Mouse (Mus musculus) limb, embryonic 11.5 days (tissue): Measurements from ENCODE around the gene Grwd1. TPM values are rescaled to one million over a fixed set of nuclear protein-coding genes. Genes with fewer than 3 reads are reported as not detected.
A peak's percentile ranks its signal among the peaks of the same experiment; 100 is the strongest.
"Not testable (repeated sequence)": the region's sequence is repeated elsewhere in the genome, so short reads cannot be mapped to it uniquely, and the experiment has no call there.

Experiments used
- ATAC-seq: fragments of 200-750 bp; cut with Nextera tagmentation; 2 replicates; pipeline ENCODE4 v1.8.0; 2017; ENCODE audit warnings: low read depth; ENCODE audit not compliant: insufficient number of reproducible peaks, low FRiP score, low TSS enrichment
- DNase-seq: peaks from one replicate; pipeline ENCODE4 v3.0.0-alpha.2; 2015; ENCODE audit warnings: low spot score
- H3K27ac ChIP-seq: fragments of 300-500 bp; sonication (generic); replicated peaks from 2 replicates; pipeline ENCODE4 v1.5.1; 2014; ENCODE audit warnings: low read depth, mild to moderate bottlenecking, low read length
- H3K27me3 ChIP-seq: fragments of 300-500 bp; sonication (generic); 2 replicates; pipeline ENCODE4 v1.6.1; 2014; ENCODE audit warnings: mild to moderate bottlenecking, low read length, mixed read lengths; ENCODE audit not compliant: control insufficient read depth, insufficient read depth
- H3K36me3 ChIP-seq: fragments of 300-500 bp; sonication (generic); 2 replicates; pipeline ENCODE4 v1.6.1; 2014; ENCODE audit warnings: mild to moderate bottlenecking, low read length, moderate library complexity, mixed read lengths; ENCODE audit not compliant: control insufficient read depth, insufficient read depth
- H3K4me1 ChIP-seq: fragments of 300-500 bp; sonication (generic); 2 replicates; pipeline ENCODE4 v1.6.1; 2014; ENCODE audit warnings: low read length, mixed read lengths; ENCODE audit not compliant: control insufficient read depth, insufficient read depth
- H3K4me2 ChIP-seq: fragments of 300-500 bp; sonication (generic); 2 replicates; pipeline ENCODE4 v1.6.1; 2014; ENCODE audit warnings: low read depth, mild to moderate bottlenecking, moderate library complexity; ENCODE audit not compliant: severe bottlenecking
- H3K4me3 ChIP-seq: fragments of 300-500 bp; sonication (generic); 2 replicates; pipeline ENCODE4 v1.5.1; 2014; ENCODE audit warnings: low read depth, low read length
- H3K9ac ChIP-seq: fragments of 300-500 bp; sonication (generic); 2 replicates; pipeline ENCODE4 v1.6.1; 2014; ENCODE audit warnings: mild to moderate bottlenecking, low read length
- H3K9me3 ChIP-seq: fragments of 300-500 bp; sonication (generic); 2 replicates; pipeline ENCODE4 v1.6.1; 2016; ENCODE audit warnings: low read length; ENCODE audit not compliant: control insufficient read depth
- WGBS: fragments of 180-500 bp; shearing (Covaris S2); extraction: QIAGEN DNeasy Blood & Tissue Kit; methylation state at CpG from one replicate; pipeline ENCODE4 v1.1.7; 2014; 5-methylcytosine and 5-hydroxymethylcytosine counted together
- polyA plus RNA-seq: library from polyadenylated mRNA; unstranded; fragments of >200 nt; fragmentation: Nextera tagmentation; extraction: Ambion mirVana; gene quantifications from 2 replicates; pipeline ENCODE4 v1.2.1, GENCODE M21; 2014

Gene Grwd1
- polyA plus RNA-seq: 90.6 and 94.3 TPM in 2 replicates

- WGBS: under 1% methylated on average over 35 of the region's 35 CpGs
- DNase-seq (peak; percentile 91), ATAC-seq (peak; percentile 78; the same call in 1 of the 2 replicates)
- H3K36me3 ChIP-seq: peaks cover 17% of the 10 kb centered on the region; the same call in 1 of the 2 replicates
- H3K27me3 ChIP-seq: peaks cover 44% of the 10 kb centered on the region
- H3K9me3 ChIP-seq: no peaks in the 10 kb centered on the region; the same call in 1 of the 2 replicates
- H3K27ac ChIP-seq: no peak within 1 kb of the TSS
- peaks cover 12% of the 10 kb centered on the region for H3K4me1 ChIP-seq
- peak within 1 kb of the TSS; percentile 68 for H3K9ac ChIP-seq
- peak within 1 kb of the TSS; percentile 95 for H3K4me3 ChIP-seq
- peak within 1 kb of the TSS; percentile 66 for H3K4me2 ChIP-seq
These were observed at the start of gene Grwd1 for GRCm38 (mm10) chr7:45830427-45831127. Grwd1 (minus strand) TSS chr7:45830944.

GRCm38 (mm10) chr7:45880531-45880930 lies 49.8 kb upstream of the Grwd1 start:
- H3K36me3 ChIP-seq: peaks cover 26% of the 10 kb centered on the region
- ATAC-seq (no peak), DNase-seq (no peak)
- H3K4me2 ChIP-seq: no peak overlapping the region
- no peak overlapping the region for H3K27ac ChIP-seq
- no peaks in the 10 kb centered on the region for H3K9me3 ChIP-seq
- H3K9ac ChIP-seq: no peak overlapping the region
- H3K4me3 ChIP-seq: no peak overlapping the region
- 97% methylated on average over 4 of the region's 4 CpGs for WGBS
- no peaks in the 10 kb centered on the region for H3K27me3 ChIP-seq
- H3K4me1 ChIP-seq: no peaks in the 10 kb centered on the region

GRCm38 (mm10) chr7:45878278-45878677 lies 47.5 kb upstream of the Grwd1 start, which contains the start of gene Grin2d:
Grin2d (minus strand) TSS chr7:45878378.
- not testable (repeated sequence) for H3K9ac ChIP-seq, H3K4me3 ChIP-seq, H3K27me3 ChIP-seq, H3K27ac ChIP-seq, DNase-seq, H3K4me1 ChIP-seq, H3K9me3 ChIP-seq, ATAC-seq, H3K4me2 ChIP-seq
- WGBS: 97% methylated on average over 1 of the region's 1 CpGs
- H3K36me3 ChIP-seq: peaks cover 20% of the 10 kb centered on the region

GRCm38 (mm10) chr7:45876895-45877294 lies 46.2 kb upstream of the Grwd1 start:
- H3K4me2 ChIP-seq: no peak overlapping the region
- H3K27me3 ChIP-seq: no peaks in the 10 kb centered on the region
- WGBS: 93% methylated on average over 7 of the region's 7 CpGs
- DNase-seq: no peak
- H3K27ac ChIP-seq: no peak overlapping the region
- H3K9ac ChIP-seq: no peak overlapping the region
- peaks cover 19% of the 10 kb centered on the region for H3K36me3 ChIP-seq
- peaks cover 8% of the 10 kb centered on the region for H3K4me1 ChIP-seq
- H3K4me3 ChIP-seq: no peak overlapping the region
- no peaks in the 10 kb centered on the region for H3K9me3 ChIP-seq
- no peak for ATAC-seq

- peak overlapping the region; percentile 78 for H3K27ac ChIP-seq
- peak overlapping the region; percentile 85 for H3K9ac ChIP-seq
- H3K36me3 ChIP-seq: peaks cover 8% of the 10 kb centered on the region
- peak overlapping the region; percentile 76 for H3K4me3 ChIP-seq
- peak; percentile 72 for DNase-seq
- 4% methylated on average over 28 of the region's 28 CpGs for WGBS
- peak; percentile 28; the same call in 1 of the 2 replicates for ATAC-seq
- H3K27me3 ChIP-seq: peaks cover 35% of the 10 kb centered on the region
- H3K9me3 ChIP-seq: no peaks in the 10 kb centered on the region
- H3K4me2 ChIP-seq: peak overlapping the region; percentile 83
- peaks cover 24% of the 10 kb centered on the region for H3K4me1 ChIP-seq
These were observed 42.6 kb upstream of the Grwd1 start for GRCm38 (mm10) chr7:45873061-45873947.

GRCm38 (mm10) chr7:45872624-45873023 lies 41.9 kb upstream of the Grwd1 start, which contains the start of gene Kdelr1:
Kdelr1 (plus strand) TSS chr7:45872772.
- Histone ChIP-seq H3K27me3 (peaks cover 41% of the 10 kb centered on the region), H3K36me3 (peaks cover 8% of the 10 kb centered on the region), H3K27ac (peak within 1 kb of the TSS; percentile 78), H3K9me3 (no peaks in the 10 kb centered on the region), H3K4me1 (peaks cover 28% of the 10 kb centered on the region), H3K4me2 (peak within 1 kb of the TSS; percentile 83), H3K4me3 (peak within 1 kb of the TSS; percentile 76), H3K9ac (peak within 1 kb of the TSS; percentile 85)
- WGBS: under 1% methylated on average over 15 of the region's 18 CpGs
- DNase-seq: peak; percentile 95
- ATAC-seq: peak; percentile 77

- H3K9ac ChIP-seq: peak overlapping the region; percentile 27; the same call in 1 of the 2 replicates
- peaks cover 3% of the 10 kb centered on the region for H3K36me3 ChIP-seq
- ATAC-seq (no peak), DNase-seq (no peak)
- H3K9me3 ChIP-seq: no peaks in the 10 kb centered on the region
- H3K4me1 ChIP-seq: peaks cover 31% of the 10 kb centered on the region
- peaks cover 54% of the 10 kb centered on the region for H3K27me3 ChIP-seq
- H3K27ac ChIP-seq: no peak overlapping the region
- H3K4me3 ChIP-seq: peak overlapping the region; percentile 21
- peak overlapping the region; percentile 55 for H3K4me2 ChIP-seq
- whole genome bisulfite sequencing: 2% methylated on average over 29 of the region's 30 CpGs
These were observed 39.7 kb upstream of the Grwd1 start for GRCm38 (mm10) chr7:45870282-45871058.
